Mouse (Mus musculus) E14TG2a.4 (cell line): ENCODE measurements around the gene Il1rl2.
A peak's percentile ranks its signal among the peaks of the same experiment; 100 is the strongest.

Experiments used
- H3K27me3 ChIP-seq: 2 replicates; pipeline ENCODE4 v1.6.1; 2014; ENCODE audit warnings: low read length, control low read depth; ENCODE audit not compliant: insufficient read depth
- H3K36me3 ChIP-seq: 2 replicates; pipeline ENCODE4 v1.6.1; 2014; ENCODE audit warnings: low read length, control low read depth; ENCODE audit not compliant: insufficient read depth
- H3K4me1 ChIP-seq: replicated peaks from 2 replicates; pipeline ENCODE4 v1.6.1; 2014; ENCODE audit warnings: low read depth, low read length, control low read depth
- H3K4me3 ChIP-seq: replicated peaks from 2 replicates; pipeline ENCODE4 v1.5.1; 2014; ENCODE audit warnings: mild to moderate bottlenecking, low read length
- H3K9me3 ChIP-seq: 2 replicates; pipeline ENCODE4 v1.6.1; 2014; ENCODE audit warnings: low read length, control low read depth
- CTCF ChIP-seq: conservative IDR thresholded peaks from 2 replicates; pipeline ENCODE4 v1.5.1; 2014; ENCODE audit warnings: low read length
- NANOG ChIP-seq: IDR thresholded peaks from 2 replicates; pipeline ENCODE4 v1.6.1; 2014; ENCODE audit warnings: borderline replicate concordance, low read length, mixed read lengths
- POU5F1 ChIP-seq: IDR thresholded peaks from 2 replicates; pipeline ENCODE4 v1.6.1; 2014; ENCODE audit warnings: low read length, borderline replicate concordance

Il1rl2 gene

GRCm38 (mm10) chr1:40375148-40375547 lies 50.7 kb downstream of the Il1rl2 start:
- Histone ChIP-seq H3K36me3 (no peaks in the 10 kb centered on the region), H3K4me1 (peaks cover 3% of the 10 kb centered on the region), H3K9me3 (no peaks in the 10 kb centered on the region), H3K27me3 (peaks cover 5% of the 10 kb centered on the region), H3K4me3 (no peak overlapping the region)
- TF ChIP-seq POU5F1, result no peak
- TF ChIP-seq CTCF, result no peak
- no peak for TF ChIP-seq NANOG

- TF ChIP-seq NANOG, result no peak
- TF ChIP-seq POU5F1, result no peak
- no peak for TF ChIP-seq CTCF
- no peaks in the 10 kb centered on the region for H3K36me3 ChIP-seq
- no peak overlapping the region for H3K4me3 ChIP-seq
- H3K27me3 ChIP-seq, result peaks cover 8% of the 10 kb centered on the region
- H3K9me3 ChIP-seq, result no peaks in the 10 kb centered on the region
- H3K4me1 ChIP-seq, result peaks cover 3% of the 10 kb centered on the region
Observed at GRCm38 (mm10) chr1:40376745-40377144, 52.3 kb downstream of the Il1rl2 start.

GRCm38 (mm10) chr1:40378794-40379193 lies 54.4 kb downstream of the Il1rl2 start:
- H3K9me3 ChIP-seq, result no peaks in the 10 kb centered on the region
- H3K4me3 ChIP-seq, result no peak overlapping the region
- H3K27me3 ChIP-seq, result peaks cover 8% of the 10 kb centered on the region
- TF ChIP-seq NANOG, result no peak
- TF ChIP-seq CTCF, result peak; percentile 97
- no peaks in the 10 kb centered on the region for H3K36me3 ChIP-seq
- peaks cover 3% of the 10 kb centered on the region for H3K4me1 ChIP-seq

- TF ChIP-seq POU5F1, result no peak
- peak; percentile 46 for TF ChIP-seq CTCF
- Histone ChIP-seq H3K36me3 (no peaks in the 10 kb centered on the region), H3K27me3 (peaks cover 8% of the 10 kb centered on the region), H3K9me3 (no peaks in the 10 kb centered on the region), H3K4me1 (peaks cover 3% of the 10 kb centered on the region), H3K4me3 (no peak overlapping the region)
Observed at GRCm38 (mm10) chr1:40380111-40380510, 55.7 kb downstream of the Il1rl2 start.

- Histone ChIP-seq H3K9me3 (no peaks in the 10 kb centered on the region), H3K27me3 (peaks cover 8% of the 10 kb centered on the region), H3K4me1 (peaks cover 3% of the 10 kb centered on the region), H3K36me3 (no peaks in the 10 kb centered on the region), H3K4me3 (no peak overlapping the region)
- no peak for TF ChIP-seq POU5F1
- TF ChIP-seq NANOG, result no peak
- TF ChIP-seq CTCF, result no peak
Observed at GRCm38 (mm10) chr1:40380990-40381389, 56.6 kb downstream of the Il1rl2 start.

- H3K27me3 ChIP-seq, result peaks cover 8% of the 10 kb centered on the region
- H3K9me3 ChIP-seq, result no peaks in the 10 kb centered on the region
- H3K4me1 ChIP-seq, result no peaks in the 10 kb centered on the region
- no peak for TF ChIP-seq CTCF
- TF ChIP-seq NANOG, result no peak
- no peak for TF ChIP-seq POU5F1
- H3K4me3 ChIP-seq, result no peak overlapping the region
- no peaks in the 10 kb centered on the region for H3K36me3 ChIP-seq
Observed at GRCm38 (mm10) chr1:40382841-40383240, 58.4 kb downstream of the Il1rl2 start.

- H3K36me3 ChIP-seq, result no peaks in the 10 kb centered on the region
- TF ChIP-seq NANOG, result no peak
- no peak for TF ChIP-seq POU5F1
- no peak for TF ChIP-seq CTCF
- H3K4me3 ChIP-seq, result no peak overlapping the region
- peaks cover 3% of the 10 kb centered on the region; the same call in 1 of the 2 replicates for H3K27me3 ChIP-seq
- H3K9me3 ChIP-seq, result no peaks in the 10 kb centered on the region
- no peaks in the 10 kb centered on the region for H3K4me1 ChIP-seq
Observed at GRCm38 (mm10) chr1:40384931-40385545, 60.6 kb downstream of the Il1rl2 start.

- Histone ChIP-seq H3K4me1 (no peaks in the 10 kb centered on the region), H3K9me3 (no peaks in the 10 kb centered on the region), H3K36me3 (no peaks in the 10 kb centered on the region), H3K27me3 (no peaks in the 10 kb centered on the region), H3K4me3 (no peak overlapping the region)
- TF ChIP-seq POU5F1 (no peak), CTCF (no peak), NANOG (no peak)
Observed at GRCm38 (mm10) chr1:40391374-40391773, 67.0 kb downstream of the Il1rl2 start.

- H3K4me1 ChIP-seq, result no peaks in the 10 kb centered on the region
- no peaks in the 10 kb centered on the region for H3K27me3 ChIP-seq
- no peaks in the 10 kb centered on the region for H3K36me3 ChIP-seq
- H3K9me3 ChIP-seq, result no peaks in the 10 kb centered on the region
- no peak overlapping the region for H3K4me3 ChIP-seq
- TF ChIP-seq POU5F1 (no peak), CTCF (no peak), NANOG (no peak)
Observed at GRCm38 (mm10) chr1:40392535-40392934, 68.1 kb downstream of the Il1rl2 start.
